Mouse (Mus musculus) liver, embryonic 13.5 days (tissue): ENCODE results near the gene Parp1. TPM values are rescaled to one million over a fixed set of nuclear protein-coding genes. Genes with fewer than 3 reads are reported as not detected.

ENCODE experiments used
- ATAC-seq: fragments of 200-750 bp; cut with Nextera tagmentation; 2 replicates; pipeline ENCODE4 v1.8.0; 2017; ENCODE audit warnings: low read depth, mild to moderate bottlenecking, moderate number of reproducible peaks, moderate library complexity
- DNase-seq: peaks from one replicate; pipeline ENCODE4 v3.0.0; 2022
- H3K27ac ChIP-seq: fragments of 300-500 bp; sonication (generic); 2 replicates; pipeline ENCODE4 v1.5.1; 2015; ENCODE audit warnings: moderate library complexity, mild to moderate bottlenecking, inconsistent platforms
- H3K27me3 ChIP-seq: fragments of 300-500 bp; sonication (generic); 2 replicates; pipeline ENCODE4 v1.6.1; 2015; ENCODE audit warnings: mild to moderate bottlenecking, inconsistent platforms
- H3K36me3 ChIP-seq: fragments of 300-500 bp; sonication (generic); 2 replicates; pipeline ENCODE4 v1.6.1; 2015; ENCODE audit warnings: mild to moderate bottlenecking, inconsistent platforms
- H3K4me1 ChIP-seq: fragments of 300-500 bp; sonication (generic); replicated peaks from 2 replicates; pipeline ENCODE4 v1.6.1; 2015; ENCODE audit warnings: inconsistent platforms
- H3K4me2 ChIP-seq: fragments of 300-500 bp; sonication (generic); 2 replicates; pipeline ENCODE4 v1.6.1; 2015; ENCODE audit warnings: inconsistent platforms, mild to moderate bottlenecking, moderate library complexity
- H3K4me3 ChIP-seq: fragments of 300-500 bp; sonication (generic); replicated peaks from 2 replicates; pipeline ENCODE4 v1.5.1; 2015; ENCODE audit warnings: mild to moderate bottlenecking, inconsistent platforms
- H3K9ac ChIP-seq: fragments of 300-500 bp; sonication (generic); 2 replicates; pipeline ENCODE4 v1.6.1; 2015; ENCODE audit warnings: mild to moderate bottlenecking, inconsistent platforms
- H3K9me3 ChIP-seq: fragments of 300-500 bp; sonication (generic); replicated peaks from 2 replicates; pipeline ENCODE4 v1.6.1; 2016; ENCODE audit warnings: inconsistent platforms
- whole genome bisulfite sequencing: fragments of 180-500 bp; shearing (Covaris S2); methylation state at CpG from one replicate; pipeline ENCODE4 v1.1.7; 2015; ENCODE audit not compliant: insufficient replicate concordance; 5-methylcytosine and 5-hydroxymethylcytosine counted together
- microRNA-seq: library from miRNA; unstranded; fragments of <30 nt; microRNA quantifications from one replicate; pipeline ENCODE4, GENCODE M21; 2016
- polyA plus RNA-seq: library from polyadenylated mRNA; unstranded; fragments of >200 nt; fragmentation: Nextera tagmentation; extraction: Ambion mirVana; gene quantifications from 2 replicates; pipeline ENCODE4 v1.2.1, GENCODE M21; 2015

Gene Parp1
- polyA plus RNA-seq, 1 experiment from 2014 or later = 76.4 TPM

- Histone ChIP-seq H3K27me3 (no peaks in the 10 kb centered on the region), H3K4me3 (peak overlapping the region; percentile 99), H3K9me3 (no peaks in the 10 kb centered on the region; the same call in 1 of the 2 replicates), H3K36me3 (no peaks in the 10 kb centered on the region), H3K4me2 (peak overlapping the region; percentile 89), H3K27ac (peak overlapping the region; percentile 92), H3K9ac (peak overlapping the region; percentile 99), H3K4me1 (peaks cover 40% of the 10 kb centered on the region)
- ATAC-seq (no peak), DNase-seq (no peak)
- WGBS = 65% methylated on average over 10 of the region's 10 CpGs
Measured at GRCm38 (mm10) chr1:180639416-180640401, 71.0 kb downstream of the Parp1 start.

DNA sequence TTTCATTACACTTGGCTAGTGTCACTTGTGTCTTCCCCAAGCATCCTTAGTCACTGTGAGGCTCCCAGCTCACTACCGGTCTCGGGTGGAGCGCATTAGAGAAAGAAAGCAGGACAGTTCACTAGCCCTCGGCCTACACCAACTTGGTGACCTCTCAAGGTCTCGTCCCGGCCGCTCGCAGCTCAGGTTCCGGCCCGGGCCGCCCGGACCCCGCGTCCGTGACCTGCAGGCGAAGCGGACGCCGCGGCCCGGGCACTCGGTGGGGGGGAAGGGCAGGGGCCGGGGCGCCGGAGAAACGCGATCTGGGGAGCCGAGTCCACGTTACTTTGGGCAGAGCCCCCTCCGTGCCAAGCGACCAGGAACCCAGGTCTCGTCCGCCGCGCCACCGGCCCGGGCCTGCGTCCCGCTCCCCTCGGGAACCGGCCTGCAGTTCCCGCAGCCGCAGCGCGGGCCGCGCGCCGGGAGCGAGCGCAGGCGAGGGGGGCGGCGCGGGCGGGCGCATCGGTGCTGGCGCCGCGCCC is 71.9 kb downstream of the Parp1 start:
- ATAC-seq (peak; percentile 42), DNase-seq (peak; percentile 42)
- Histone ChIP-seq H3K4me2 (peak overlapping the region; percentile 89), H3K4me3 (peak overlapping the region; percentile 99), H3K27ac (peak overlapping the region; percentile 92), H3K9me3 (no peaks in the 10 kb centered on the region; the same call in 1 of the 2 replicates), H3K36me3 (no peaks in the 10 kb centered on the region), H3K27me3 (no peaks in the 10 kb centered on the region), H3K9ac (peak overlapping the region; percentile 99), H3K4me1 (peaks cover 48% of the 10 kb centered on the region)
- WGBS = 0% methylated on average over 52 of the region's 61 CpGs

DNA sequence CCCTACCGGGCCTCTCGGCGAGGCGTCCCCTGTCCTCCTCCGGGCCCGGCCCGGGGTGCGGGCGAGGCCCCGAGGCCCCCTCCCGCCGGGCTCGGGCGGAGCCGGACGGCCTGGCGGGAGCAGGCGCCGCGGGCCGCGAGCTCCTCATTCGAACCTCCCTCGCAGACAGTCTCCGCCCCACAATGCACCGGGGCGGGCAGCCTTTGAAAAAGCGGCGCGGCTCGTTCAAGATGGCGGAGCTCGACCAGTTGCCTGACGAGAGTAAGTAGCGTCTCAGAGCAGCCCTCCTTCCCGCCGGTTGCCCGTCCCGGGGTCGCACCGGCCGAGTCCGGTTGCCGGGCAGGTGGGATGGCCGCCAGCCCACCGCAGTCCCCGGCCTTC is 72.4 kb downstream of the Parp1 start, which contains the start of gene Lin9:
Gene Lin9 (plus strand): TSS at position 14 of the 381 bp plus-strand sequence.
- H3K4me2 ChIP-seq = peak within 1 kb of the TSS; percentile 89
- no peaks in the 10 kb centered on the region; the same call in 1 of the 2 replicates for H3K9me3 ChIP-seq
- no peaks in the 10 kb centered on the region for H3K36me3 ChIP-seq
- H3K9ac ChIP-seq = peak within 1 kb of the TSS; percentile 99
- no peaks in the 10 kb centered on the region for H3K27me3 ChIP-seq
- H3K4me3 ChIP-seq = peak within 1 kb of the TSS; percentile 99
- H3K4me1 ChIP-seq = peaks cover 52% of the 10 kb centered on the region
- ATAC-seq = peak; percentile 92
- peak; percentile 88 for DNase-seq
- under 1% methylated on average over 44 of the region's 47 CpGs for WGBS
- H3K27ac ChIP-seq = peak within 1 kb of the TSS; percentile 92

- Histone ChIP-seq H3K9me3 (no peaks in the 10 kb centered on the region; the same call in 1 of the 2 replicates), H3K9ac (peak overlapping the region; percentile 99), H3K36me3 (no peaks in the 10 kb centered on the region), H3K4me1 (peaks cover 56% of the 10 kb centered on the region), H3K4me3 (peak overlapping the region; percentile 99), H3K27ac (peak overlapping the region; percentile 92), H3K4me2 (peak overlapping the region; percentile 89), H3K27me3 (no peaks in the 10 kb centered on the region)
- WGBS = 3% methylated on average over 49 of the region's 50 CpGs
- DNase-seq (no peak), ATAC-seq (peak; percentile 53)
Measured at GRCm38 (mm10) chr1:180641518-180642227, 72.9 kb downstream of the Parp1 start.

- peaks cover 55% of the 10 kb centered on the region for H3K4me1 ChIP-seq
- H3K4me2 ChIP-seq = peak overlapping the region; percentile 89
- no peaks in the 10 kb centered on the region for H3K27me3 ChIP-seq
- DNase-seq (no peak), ATAC-seq (no peak)
- H3K4me3 ChIP-seq = peak overlapping the region; percentile 99
- H3K9me3 ChIP-seq = no peaks in the 10 kb centered on the region; the same call in 1 of the 2 replicates
- H3K27ac ChIP-seq = peak overlapping the region; percentile 92; the same call in 1 of the 2 replicates
- H3K9ac ChIP-seq = peak overlapping the region; percentile 99
- WGBS = 57% methylated on average over 8 of the region's 8 CpGs
- no peaks in the 10 kb centered on the region for H3K36me3 ChIP-seq
Measured at GRCm38 (mm10) chr1:180642228-180642564, 73.5 kb downstream of the Parp1 start.

Small RNA genes within 50 kb of the gene (microRNA-seq; reads per million reads assigned to microRNA genes)
- gene Mir6904 = 2.9 reads per million, percentile 3 among the genes with 10 or more reads in this experiment

Other genes with a start within 250 kb of the Parp1 start
- gene Itpkb, start 238.4 kb upstream of the Parp1 start, polyA plus RNA-seq = 1.3 TPM in 2 replicates
- gene Stum, start 85.4 kb upstream of the Parp1 start, polyA plus RNA-seq = 0.12 and 0.17 TPM in 2 replicates
- gene Lin9, start 72.2 kb downstream of the Parp1 start, polyA plus RNA-seq = 10.4 and 14.2 TPM in 2 replicates
- gene Mixl1, start 128.1 kb downstream of the Parp1 start, polyA plus RNA-seq = 0.92 and 1.2 TPM in 2 replicates
- gene Acbd3, start 157.1 kb downstream of the Parp1 start, polyA plus RNA-seq = 8.7 and 8.9 TPM in 2 replicates
- 2,174 and 2,523 TPM in 2 replicates for gene H3f3a, start 245.0 kb downstream of the Parp1 start, polyA plus RNA-seq